Mouse (Mus musculus) common myeloid progenitor, adult 5-6 weeks (primary cell): Measurements from ENCODE around the gene Megf11. TPM values are rescaled to one million over a fixed set of nuclear protein-coding genes. Genes with fewer than 3 reads are reported as not detected.

Experiments used
- ATAC-seq: replicated peaks from 2 replicates; pipeline ENCODE4 v1.8.0; 2016; ENCODE audit warnings: low read depth, mild to moderate bottlenecking, moderate TSS enrichment, inconsistent platforms; ENCODE audit not compliant: poor library complexity, severe bottlenecking
- total RNA-seq: library from RNA; stranded (forward); fragments of 200-1000, 187-1606 nt; gene quantifications from 2 replicates; pipeline ENCODE4 v1.2.3, GENCODE M21; 2017

Megf11 gene
- total RNA-seq, 1 experiment from 2014 or later, result 0.23 TPM

DNA sequence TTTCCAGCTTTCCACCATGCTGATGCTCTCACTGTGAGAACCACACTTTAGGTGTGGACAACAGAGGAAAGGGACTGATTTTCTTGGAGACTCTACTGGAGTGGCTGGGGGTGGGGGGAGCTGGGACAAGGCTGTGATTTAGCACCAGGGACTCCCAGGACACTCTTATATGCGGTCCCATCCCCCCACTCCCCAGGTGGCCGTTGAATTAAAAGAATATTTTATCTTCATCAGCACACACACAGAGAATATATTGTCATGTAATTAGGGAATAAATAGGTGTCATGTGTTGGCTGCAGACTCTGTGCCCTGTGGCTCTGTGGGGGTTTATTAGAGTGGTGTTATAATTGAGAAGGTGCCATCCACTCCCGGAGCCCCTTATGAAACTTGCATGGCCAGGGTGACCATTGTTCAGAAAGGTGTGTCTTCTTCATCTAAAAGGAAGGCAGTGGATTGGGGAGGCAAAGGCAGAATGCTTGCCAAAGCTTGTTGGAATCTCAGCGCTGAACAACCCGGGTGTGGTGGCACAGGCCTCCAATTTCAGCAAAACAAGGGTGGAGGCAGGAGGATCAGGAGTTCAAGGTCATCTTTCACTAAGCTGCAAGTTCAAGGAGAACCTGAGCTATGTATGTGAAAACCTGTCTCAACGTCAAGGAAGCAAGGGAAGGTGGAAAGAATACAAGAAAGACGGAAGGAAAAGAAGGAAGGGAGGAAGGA is 4.3 kb downstream of the Megf11 start:
- no peak for ATAC-seq

DNA sequence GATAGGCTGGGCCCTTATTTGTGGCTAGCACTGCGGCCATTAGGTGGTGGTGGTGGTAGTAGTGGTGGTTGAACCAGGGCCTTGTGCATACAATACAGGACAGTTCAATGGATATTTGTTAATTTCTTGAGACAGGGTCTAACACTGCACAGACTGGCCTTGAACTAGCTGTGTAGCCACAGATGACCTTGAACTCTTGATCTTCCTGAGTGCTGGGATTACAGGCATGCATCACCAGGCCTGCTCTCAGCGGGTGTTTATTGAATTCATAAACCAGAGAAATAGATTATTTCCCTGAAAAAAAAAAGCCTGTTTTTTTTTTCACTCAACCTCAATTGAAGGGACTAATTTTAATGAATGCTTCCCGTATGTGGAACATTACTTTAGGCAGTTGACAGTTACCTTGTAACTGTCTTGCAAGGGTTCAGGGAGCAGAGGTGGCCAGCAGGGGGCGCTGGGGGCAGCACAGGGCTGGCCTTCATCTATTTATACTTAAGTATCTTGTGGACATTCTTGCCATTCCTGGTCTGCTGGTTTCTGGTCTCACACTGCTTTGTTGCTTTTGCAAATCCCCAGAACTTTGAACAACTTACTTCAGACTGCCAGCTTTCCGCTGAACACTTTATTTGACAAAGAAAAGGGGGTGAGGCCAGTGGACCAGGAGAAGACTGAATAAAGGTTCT is 8.6 kb downstream of the Megf11 start:
- peak; percentile 50; the same call in 1 of the 2 replicates for ATAC-seq

DNA sequence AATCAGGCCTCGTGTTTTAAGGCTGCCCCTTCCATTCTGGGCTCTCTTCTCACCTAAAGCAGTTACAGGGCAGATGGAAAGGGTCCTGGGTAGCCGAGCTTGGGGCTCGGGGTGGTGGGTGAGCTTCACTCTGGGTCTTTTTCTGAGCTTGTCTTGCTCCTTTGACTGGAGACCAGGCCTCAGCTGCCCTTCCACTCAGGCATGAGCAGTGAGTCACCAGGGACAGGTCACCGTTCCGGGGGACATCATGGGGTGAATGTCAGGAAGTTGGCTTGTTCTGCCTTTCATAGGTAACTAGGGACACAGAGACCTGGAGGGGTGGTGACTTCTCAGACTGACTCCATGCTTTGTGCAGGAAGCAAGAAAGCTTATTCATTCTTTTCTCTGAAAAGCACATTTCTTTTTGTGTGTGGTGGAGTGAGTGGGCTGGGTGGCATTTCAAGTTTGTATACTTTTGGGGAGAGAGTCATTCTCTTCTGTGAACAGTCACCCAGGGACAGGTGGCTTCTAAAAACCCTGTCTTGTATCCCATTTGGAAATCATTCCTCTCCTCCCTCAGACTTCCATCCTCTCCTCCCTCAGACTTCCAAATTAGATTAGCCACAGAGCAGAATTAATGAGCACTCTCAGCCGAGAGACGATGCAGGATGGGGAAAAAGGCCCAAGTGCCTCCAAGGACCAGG is 10.0 kb downstream of the Megf11 start:
- no peak for ATAC-seq

DNA sequence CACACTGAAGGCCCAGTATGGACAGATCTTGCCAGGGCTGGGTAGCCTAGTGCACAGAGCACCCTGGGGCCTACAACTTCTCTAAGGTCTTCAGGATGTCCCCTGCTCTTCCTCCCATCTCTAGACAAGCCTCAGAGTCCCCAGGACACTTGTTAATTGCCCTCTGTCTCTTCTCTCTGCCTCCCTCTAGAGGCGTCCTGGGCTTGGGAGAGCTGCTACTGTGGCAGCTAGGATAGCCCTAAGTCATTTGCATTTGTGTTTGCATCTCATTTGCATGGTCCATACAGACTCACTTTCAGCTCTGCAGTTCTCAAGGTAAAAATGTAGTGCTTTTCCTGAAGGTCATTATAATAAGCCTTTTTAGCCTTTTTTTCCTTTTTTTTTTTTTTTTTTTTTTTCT is 11.7 kb downstream of the Megf11 start:
- ATAC-seq, result peak; percentile 62; the same call in 1 of the 2 replicates

DNA sequence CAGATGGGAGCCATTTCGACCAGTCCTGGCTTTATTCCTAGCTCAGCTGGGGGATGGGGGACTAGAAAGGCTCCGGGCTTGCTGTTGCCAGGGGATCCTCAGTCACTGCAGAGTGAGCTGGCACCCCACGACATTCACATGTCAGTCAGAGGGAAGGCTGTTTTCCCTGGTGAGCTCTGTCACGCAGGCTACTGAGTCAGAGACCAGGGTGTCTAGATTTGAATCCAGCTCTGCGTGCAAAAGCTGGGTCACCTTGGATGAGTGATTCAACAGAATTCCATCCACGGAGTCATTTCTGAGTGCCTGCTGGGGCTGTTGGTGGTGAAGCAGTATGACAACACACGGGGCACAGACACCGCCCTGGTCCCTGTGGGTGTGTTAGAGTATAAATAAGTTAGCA is 13.7 kb downstream of the Megf11 start:
- ATAC-seq, result no peak

DNA sequence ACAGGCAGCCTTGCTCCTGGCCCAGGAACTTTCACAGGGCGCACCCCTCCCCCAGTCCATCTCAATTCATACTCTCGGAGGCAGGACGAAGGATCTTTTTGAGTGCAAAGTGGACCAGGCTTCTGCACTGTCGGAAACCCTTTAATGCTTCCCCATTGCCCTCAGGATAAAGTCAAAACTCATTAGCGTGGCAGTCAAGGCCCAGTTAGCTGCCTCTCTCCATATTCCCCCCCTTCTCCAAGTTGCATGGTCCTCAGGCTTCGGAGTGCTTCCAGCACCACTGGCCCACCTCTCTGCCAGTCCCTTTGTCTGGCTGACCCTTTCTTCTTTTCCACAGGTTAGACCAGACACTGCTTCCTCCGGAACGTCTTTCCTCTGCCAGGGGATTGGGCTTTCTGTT is 16.7 kb downstream of the Megf11 start:
- no peak for ATAC-seq

DNA sequence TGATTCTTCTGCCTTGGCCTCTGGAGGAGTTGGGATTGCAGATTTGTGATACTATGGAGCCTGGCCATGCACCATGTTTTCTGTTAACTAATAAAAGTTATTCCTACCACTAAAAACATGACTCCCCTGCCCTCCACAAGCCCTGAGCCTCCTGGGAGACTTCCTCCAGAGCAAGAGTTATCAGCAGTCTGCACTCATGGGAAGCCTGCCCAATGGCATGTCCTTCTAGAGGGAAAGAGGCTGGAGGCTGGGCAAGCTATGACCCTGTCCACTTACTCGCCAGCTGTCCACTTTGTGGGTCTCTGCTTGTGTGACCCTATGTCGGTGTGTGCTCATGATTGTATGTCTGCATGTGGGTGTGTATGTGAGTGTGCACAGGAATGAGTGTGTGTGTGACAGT is 21.4 kb downstream of the Megf11 start:
- ATAC-seq, result no peak

DNA sequence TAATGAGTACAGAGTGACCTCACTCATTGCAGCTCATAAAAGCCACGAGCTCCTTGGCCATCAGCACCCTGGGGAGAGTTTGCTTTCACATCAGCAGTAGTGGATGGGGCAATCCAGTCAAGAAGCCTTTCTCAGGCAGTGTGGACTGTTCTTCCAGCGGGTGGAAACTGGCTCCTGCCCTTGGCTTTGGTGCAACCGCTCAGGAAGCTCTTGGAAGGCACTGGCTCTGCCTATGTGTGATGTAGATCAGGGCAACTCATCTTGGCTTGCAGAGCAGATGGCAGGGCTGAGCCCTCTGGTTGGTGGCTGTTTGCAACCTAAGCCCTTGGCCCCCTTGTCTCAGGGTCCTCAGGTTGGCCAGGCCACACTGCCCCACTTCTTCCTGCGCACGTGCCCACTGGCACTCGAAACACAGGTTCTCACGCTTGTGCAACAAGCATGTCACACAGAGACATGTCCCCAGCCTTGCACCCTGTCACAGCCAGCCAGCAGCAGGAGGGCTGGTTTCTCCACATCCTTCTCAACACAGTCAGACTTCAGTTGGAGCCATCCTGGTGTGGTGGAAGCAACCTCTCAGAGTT is 22.1 kb downstream of the Megf11 start:
- ATAC-seq, result no peak

DNA sequence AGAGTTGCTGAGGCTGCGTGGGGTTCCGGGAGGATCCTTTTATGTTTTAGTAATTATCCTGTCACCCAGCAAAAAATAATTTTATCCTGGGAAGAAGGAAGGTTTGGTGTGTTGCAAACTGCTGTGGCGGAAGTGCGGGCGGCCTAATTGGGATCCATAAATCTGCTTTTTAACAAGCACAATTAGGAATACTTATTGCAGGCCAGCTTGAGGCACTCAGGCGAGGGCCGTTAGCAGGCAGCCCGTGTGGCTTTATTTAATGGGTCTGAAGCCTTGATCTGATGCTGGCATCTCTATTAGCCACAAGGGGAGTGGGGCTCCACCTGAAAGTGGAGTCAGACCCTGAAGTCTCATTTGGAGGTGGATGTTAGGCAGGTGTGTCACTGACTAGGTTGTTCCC is 23.4 kb downstream of the Megf11 start:
- ATAC-seq, result no peak

DNA sequence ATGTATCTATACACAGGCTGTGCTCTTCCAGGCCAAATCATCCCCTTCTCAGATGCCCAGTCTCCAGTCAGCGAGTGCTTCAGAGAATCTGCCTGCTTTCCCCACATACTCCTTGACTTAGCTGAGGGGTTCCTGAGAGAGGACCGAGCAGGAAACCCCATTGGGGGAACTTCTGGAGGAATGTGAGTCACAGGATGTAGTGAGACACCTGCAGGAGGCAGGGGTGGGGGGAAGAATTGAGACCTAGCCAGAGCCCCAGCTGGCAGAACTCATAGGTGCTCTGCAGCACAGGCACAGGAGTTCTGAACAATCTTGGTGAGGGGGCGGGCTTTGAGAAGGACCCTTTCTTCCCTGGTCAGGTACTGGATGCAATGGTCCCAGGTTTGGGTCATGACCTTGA is 35.0 kb downstream of the Megf11 start:
- ATAC-seq, result no peak

DNA sequence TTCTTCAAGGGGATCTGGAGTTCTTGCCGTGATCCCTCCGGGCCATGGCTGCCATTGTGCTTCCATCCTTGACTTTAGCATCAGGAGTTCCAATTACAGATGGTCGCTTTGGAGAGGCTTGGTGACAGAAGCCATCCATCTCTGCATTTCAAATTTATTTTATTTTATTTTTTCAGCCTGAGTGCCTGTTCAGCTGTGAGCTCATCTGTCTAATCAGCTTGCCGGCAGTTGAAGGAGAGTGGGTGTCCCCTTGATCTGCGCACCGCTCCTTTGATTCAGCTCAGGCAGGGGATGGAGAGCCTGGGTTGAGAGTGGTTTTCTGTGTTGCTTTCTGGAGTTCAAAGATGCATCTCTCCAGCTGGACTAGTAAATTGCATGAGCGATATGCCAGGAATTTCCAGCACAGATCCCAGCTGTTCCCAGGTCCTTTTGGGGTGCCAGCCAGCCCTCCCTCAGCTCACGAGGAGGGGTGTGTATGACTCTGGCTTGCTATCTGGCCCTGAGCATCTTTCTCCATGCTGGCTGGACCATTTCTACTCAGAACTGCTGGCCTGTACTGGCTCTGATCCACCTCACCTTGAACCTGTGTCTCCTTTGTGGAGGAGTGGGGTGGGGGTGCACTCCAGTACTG is 36.7 kb downstream of the Megf11 start:
- ATAC-seq, result no peak

DNA sequence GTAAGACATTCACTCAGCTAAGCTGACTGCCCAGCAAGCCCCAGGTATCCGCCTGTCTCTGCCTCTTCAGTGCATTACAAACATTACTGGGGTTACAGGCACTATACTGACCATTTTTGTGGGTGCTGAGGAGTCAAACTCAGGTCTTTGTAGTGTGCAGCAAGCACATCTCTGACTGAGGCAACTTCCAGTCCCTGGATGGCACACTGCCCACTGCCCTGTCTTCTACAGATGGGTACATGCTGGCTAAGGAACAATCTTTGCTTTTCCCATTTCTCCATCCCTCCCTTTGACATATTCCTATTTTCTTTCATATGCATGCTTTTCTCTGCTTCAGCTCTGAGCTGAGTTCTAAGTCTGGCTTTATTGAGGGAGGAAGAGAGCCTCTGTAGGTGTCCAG is 38.5 kb downstream of the Megf11 start:
- no peak for ATAC-seq

DNA sequence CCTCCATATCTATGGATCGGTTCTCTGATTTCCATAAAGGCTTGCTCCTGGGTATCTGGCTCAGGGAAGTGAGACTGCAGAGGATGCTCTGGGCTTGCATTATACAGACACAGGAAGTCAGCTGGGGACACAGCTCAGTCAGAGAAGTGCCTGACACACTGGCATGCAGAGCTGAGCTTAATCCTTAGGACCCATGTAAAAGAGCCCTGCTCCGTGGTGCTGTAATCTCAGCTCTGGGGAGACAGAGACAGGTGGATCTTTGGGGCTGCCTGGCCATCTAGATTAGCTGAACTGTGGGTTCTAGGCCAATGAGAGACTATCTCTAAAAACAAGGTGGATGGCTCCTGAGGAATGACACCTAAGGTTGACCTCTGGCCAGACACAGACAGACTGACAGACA is 50.7 kb downstream of the Megf11 start:
- no peak for ATAC-seq

DNA sequence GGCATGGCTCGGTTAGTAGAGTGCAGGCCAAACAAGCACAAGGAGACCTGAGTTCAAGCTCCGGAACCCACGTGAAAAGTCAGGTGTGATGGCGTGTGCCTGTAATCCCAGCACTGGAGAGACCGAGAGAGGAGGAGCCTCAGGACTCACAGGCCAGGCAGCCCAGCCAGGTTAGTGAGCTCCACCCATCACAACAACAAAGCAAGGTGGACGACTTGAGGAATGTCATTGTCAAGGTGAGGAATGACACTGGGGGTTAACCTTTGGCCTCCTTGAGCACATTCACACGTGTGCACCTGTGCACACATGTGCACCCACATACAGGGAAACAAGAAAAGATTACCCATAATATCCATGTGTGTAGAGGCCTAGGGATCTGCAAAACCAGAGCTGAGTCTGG is 54.7 kb downstream of the Megf11 start:
- no peak for ATAC-seq

DNA sequence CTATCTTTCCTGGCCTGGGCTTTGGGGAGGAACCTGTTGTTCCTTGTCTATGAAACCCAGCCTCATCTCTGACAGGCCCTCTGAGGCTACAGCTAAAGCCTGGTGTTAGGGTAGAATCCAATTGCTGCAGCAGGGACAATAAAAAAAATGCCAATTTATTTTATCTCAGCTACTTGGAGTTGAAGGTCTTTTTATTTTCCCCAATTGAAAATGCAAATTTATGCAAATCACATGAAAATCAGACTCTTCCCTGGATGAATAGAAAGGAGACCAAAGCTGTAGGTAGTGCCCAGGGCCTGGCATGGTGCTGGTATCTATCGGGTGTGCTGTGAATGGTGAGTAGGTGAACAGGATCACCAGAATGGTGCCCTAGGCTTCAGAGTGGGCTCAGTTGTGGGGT is 60.6 kb downstream of the Megf11 start:
- no peak for ATAC-seq

DNA sequence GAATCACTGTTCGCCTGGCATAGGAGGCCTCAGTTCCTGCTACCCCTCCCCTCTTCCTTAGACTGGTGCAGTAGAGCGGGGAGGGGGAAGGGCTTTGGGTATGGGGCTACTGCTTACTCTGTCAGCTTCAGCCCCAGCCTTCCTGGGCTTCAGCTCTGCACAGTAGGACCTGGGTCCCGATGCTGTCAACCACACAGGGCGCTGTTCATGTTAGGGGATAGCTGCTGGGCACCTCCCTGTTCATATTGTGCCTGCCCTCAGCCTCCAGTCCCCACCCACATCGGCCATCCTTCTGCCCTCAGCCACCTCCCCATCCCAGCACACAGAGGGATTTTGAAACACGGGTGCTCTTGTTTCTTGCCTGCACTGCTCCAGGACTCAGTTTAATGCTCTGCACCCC is 61.6 kb downstream of the Megf11 start:
- ATAC-seq, result peak; percentile 27; the same call in 1 of the 2 replicates

DNA sequence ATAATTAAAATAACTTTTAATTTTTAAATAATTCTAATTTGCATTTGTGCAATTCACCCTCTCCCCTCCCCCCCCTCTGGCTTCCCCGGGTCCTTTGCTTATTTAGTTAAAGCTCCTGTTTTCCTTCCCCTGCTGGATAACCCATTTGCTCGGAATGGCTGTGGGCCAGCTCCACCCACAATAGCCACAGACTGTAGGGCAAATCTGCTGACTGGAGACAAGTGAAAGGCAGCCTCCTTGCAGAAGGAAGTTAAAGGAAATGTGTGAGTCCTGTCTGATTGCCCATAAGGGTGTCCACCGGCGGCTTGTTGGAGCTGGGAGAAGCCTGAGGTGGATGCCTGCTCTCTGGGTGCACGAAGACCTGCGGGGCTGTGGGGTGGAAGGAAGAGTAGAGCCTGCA is 62.1 kb downstream of the Megf11 start:
- peak; percentile 64 for ATAC-seq

DNA sequence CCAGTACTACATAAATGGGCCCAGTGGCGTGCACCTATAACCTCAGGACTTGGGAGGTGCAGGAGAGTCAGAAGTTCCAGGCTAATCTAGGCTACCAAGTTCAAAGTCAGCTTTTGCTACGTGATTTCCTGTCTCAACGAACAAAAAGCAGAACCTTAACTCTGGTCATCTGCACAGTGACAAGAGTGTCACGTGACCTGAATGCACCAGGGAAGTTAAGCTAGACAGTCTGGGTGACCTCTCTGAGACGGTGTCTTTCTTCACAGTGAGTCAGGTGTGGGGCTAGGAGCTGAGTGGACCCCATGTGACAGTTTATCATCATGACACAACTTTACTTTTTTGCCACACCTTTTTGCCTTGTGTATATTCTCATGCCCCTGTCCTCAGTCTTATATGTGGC is 67.3 kb downstream of the Megf11 start:
- ATAC-seq, result peak; percentile 80

DNA sequence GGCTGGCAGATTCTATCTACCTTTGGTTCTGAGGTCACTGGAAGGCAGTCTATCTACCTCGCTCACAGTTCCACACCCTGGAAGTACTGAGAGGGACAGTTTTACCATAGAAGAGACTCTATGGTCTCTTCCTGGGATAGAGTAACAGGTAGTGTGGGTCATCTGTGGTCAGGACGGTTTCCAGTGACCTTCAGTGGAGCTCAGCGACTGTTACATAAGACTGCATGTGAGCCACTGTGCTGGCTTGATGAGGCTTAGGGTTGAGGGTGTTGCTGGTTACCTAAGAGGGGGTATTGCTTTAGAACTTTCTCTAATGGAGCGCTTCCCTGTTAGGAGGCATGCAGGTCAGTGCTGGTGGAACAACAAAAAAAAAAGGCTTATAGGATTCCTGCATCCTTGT is 68.8 kb downstream of the Megf11 start:
- no peak for ATAC-seq

DNA sequence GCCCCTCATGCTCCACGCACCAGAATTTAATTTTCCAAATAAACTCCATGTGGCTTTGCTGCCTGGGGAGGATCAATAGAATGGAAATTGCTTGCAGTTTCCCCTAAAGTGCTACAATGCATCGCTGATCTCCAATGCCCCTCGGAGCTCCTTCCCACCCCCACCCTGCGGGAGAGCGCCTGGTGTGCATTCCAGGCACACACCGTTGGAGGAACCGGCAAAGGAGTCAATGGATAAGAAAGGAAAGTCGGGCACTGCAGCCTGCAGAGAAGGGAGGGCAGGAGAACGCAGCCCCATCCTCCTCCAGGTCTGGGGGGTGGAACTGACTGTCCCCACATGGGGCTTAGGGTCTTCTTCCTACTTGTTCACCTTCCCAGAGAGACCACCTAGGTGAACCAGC is 70.5 kb downstream of the Megf11 start:
- ATAC-seq, result no peak

DNA sequence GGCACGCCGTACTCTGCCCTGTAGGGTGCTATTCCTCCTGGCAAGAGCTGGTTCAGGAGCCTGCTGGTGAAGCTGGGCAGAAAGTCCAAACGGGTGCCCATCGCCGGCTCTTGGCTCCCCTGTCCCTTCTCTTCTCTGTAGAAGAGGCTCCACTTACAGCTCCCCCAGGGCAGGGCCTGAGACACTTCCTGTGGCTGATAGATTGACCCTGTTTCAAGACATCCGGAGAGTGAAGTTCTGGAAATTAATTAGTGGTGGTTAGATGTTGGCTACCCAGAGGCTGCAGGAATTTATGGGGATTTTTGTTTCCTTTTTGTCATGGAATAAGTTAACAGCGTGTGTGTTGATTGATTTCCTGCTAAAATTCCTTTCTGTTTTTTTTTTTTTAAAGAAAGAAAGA is 72.2 kb downstream of the Megf11 start:
- no peak for ATAC-seq
